Mouse (Mus musculus): ENCODE results near the gene Unc13c.

Gene Unc13c

GRCm38 (mm10) chr9:73725717-73726662 is 242.8 kb downstream of the Unc13c start:
- no peak for TF ChIP-seq GATA4 (IDR thresholded peaks at IDR 0.05; ENCODE audit: insufficient replicate concordance, low read length)

GRCm38 (mm10) chr9:73724776-73725175 is 244.0 kb downstream of the Unc13c start:
- TF ChIP-seq GATA4 (IDR thresholded peaks at IDR 0.05; ENCODE audit: insufficient replicate concordance, low read length): no peak

GRCm38 (mm10) chr9:73713508-73713907 is 255.3 kb downstream of the Unc13c start:
- TF ChIP-seq GATA4 (IDR thresholded peaks at IDR 0.05; ENCODE audit: insufficient replicate concordance, low read length): no peak

GRCm38 (mm10) chr9:73697103-73697502 is 271.7 kb downstream of the Unc13c start:
- TF ChIP-seq GATA4 (IDR thresholded peaks at IDR 0.05; ENCODE audit: insufficient replicate concordance, low read length): no peak

GRCm38 (mm10) chr9:73681580-73681979 is 287.2 kb downstream of the Unc13c start:
- no peak for TF ChIP-seq GATA4 (IDR thresholded peaks at IDR 0.05; ENCODE audit: insufficient replicate concordance, low read length)

- no peak for TF ChIP-seq GATA4 (IDR thresholded peaks at IDR 0.05; ENCODE audit: insufficient replicate concordance, low read length)
Observed at GRCm38 (mm10) chr9:73680545-73681495, 287.9 kb downstream of the Unc13c start.

- no peak for TF ChIP-seq GATA4 (IDR thresholded peaks at IDR 0.05; ENCODE audit: insufficient replicate concordance, low read length)
Observed at GRCm38 (mm10) chr9:73671656-73672212, 297.0 kb downstream of the Unc13c start.

- TF ChIP-seq GATA4 (IDR thresholded peaks at IDR 0.05; ENCODE audit: insufficient replicate concordance, low read length): no peak
Observed at GRCm38 (mm10) chr9:73670040-73670439, 298.7 kb downstream of the Unc13c start.

- no peak for TF ChIP-seq GATA4 (IDR thresholded peaks at IDR 0.05; ENCODE audit: insufficient replicate concordance, low read length)
Observed at GRCm38 (mm10) chr9:73662839-73663238, 305.9 kb downstream of the Unc13c start.

GRCm38 (mm10) chr9:73649088-73649487 is 319.7 kb downstream of the Unc13c start:
- no peak for TF ChIP-seq GATA4 (IDR thresholded peaks at IDR 0.05; ENCODE audit: insufficient replicate concordance, low read length)

GRCm38 (mm10) chr9:73638119-73638518 is 330.6 kb downstream of the Unc13c start:
- no peak for TF ChIP-seq GATA4 (IDR thresholded peaks at IDR 0.05; ENCODE audit: insufficient replicate concordance, low read length)

GRCm38 (mm10) chr9:73625171-73625570 is 343.6 kb downstream of the Unc13c start:
- no peak for TF ChIP-seq GATA4 (IDR thresholded peaks at IDR 0.05; ENCODE audit: insufficient replicate concordance, low read length)

GRCm38 (mm10) chr9:73612896-73613295 is 355.9 kb downstream of the Unc13c start:
- no peak for TF ChIP-seq GATA4 (IDR thresholded peaks at IDR 0.05; ENCODE audit: insufficient replicate concordance, low read length)

GRCm38 (mm10) chr9:73603921-73604320 is 364.8 kb downstream of the Unc13c start:
- TF ChIP-seq GATA4 (IDR thresholded peaks at IDR 0.05; ENCODE audit: insufficient replicate concordance, low read length): no peak

- TF ChIP-seq GATA4 (IDR thresholded peaks at IDR 0.05; ENCODE audit: insufficient replicate concordance, low read length): no peak
Observed at GRCm38 (mm10) chr9:73565558-73565957, 403.2 kb downstream of the Unc13c start.

Measured in liver, adult (tissue).